Mouse (Mus musculus) liver, adult 2 months (tissue): ENCODE measurements around the gene Larp1. TPM values are rescaled to one million over a fixed set of nuclear protein-coding genes. Genes with fewer than 3 reads are reported as not detected.

Source experiments
- DNase-seq: peaks from one replicate; pipeline ENCODE4 v3.0.0-alpha.2; 2011; ENCODE audit warnings: low read depth, low spot score; ENCODE audit errors: extremely low read depth
- H3K27ac ChIP-seq: fragments of 200-500 bp; replicated peaks from 2 replicates; pipeline ENCODE4 v1.5.1; 2012; ENCODE audit warnings: low read depth, mild to moderate bottlenecking, control low read depth, inconsistent platforms, low read length; ENCODE audit not compliant: insufficient read depth
- H3K27me3 ChIP-seq: fragments of 200-500 bp; 2 replicates; pipeline ENCODE4 v1.6.1; 2012; ENCODE audit warnings: mild to moderate bottlenecking, moderate library complexity, low read length, inconsistent platforms; ENCODE audit not compliant: control insufficient read depth, insufficient read depth
- H3K36me3 ChIP-seq: fragments of 200-500 bp; 2 replicates; pipeline ENCODE4 v1.6.1; 2012; ENCODE audit warnings: low read length, inconsistent platforms; ENCODE audit not compliant: control insufficient read depth, insufficient read depth
- H3K4me1 ChIP-seq: fragments of 200-500 bp; 2 replicates; pipeline ENCODE4 v1.6.1; 2011; ENCODE audit warnings: low read length; ENCODE audit not compliant: control insufficient read depth, insufficient read depth
- H3K4me3 ChIP-seq: fragments of 200-500 bp; 2 replicates; pipeline ENCODE4 v1.5.1; 2011; ENCODE audit warnings: low read depth, mild to moderate bottlenecking, control low read depth, low read length, moderate library complexity; ENCODE audit not compliant: insufficient read depth
- H3K79me2 ChIP-seq: fragments of 200-500 bp; 2 replicates; pipeline ENCODE4 v1.6.1; 2012; ENCODE audit warnings: inconsistent platforms, mild to moderate bottlenecking, low read length, moderate library complexity; ENCODE audit not compliant: control insufficient read depth, insufficient read depth
- H3K9ac ChIP-seq: fragments of 200-500 bp; 2 replicates; pipeline ENCODE4 v1.6.1; 2012; ENCODE audit warnings: low read depth, mild to moderate bottlenecking, control low read depth, inconsistent platforms, low read length
- CTCF ChIP-seq: fragments of 200-500 bp; IDR thresholded peaks from 2 replicates; pipeline ENCODE4 v1.5.1; 2011; ENCODE audit warnings: low read depth, low read length, control low read depth
- POLR2A ChIP-seq: fragments of 200-500 bp; IDR thresholded peaks from 2 replicates; pipeline ENCODE4 v1.6.1; 2011; ENCODE audit warnings: low read length, control low read depth; ENCODE audit not compliant: insufficient read depth; ENCODE audit errors: extremely low read depth
- WGBS: fragments of 180-500 bp; shearing (Covaris S2); methylation state at CpG from one replicate; pipeline ENCODE4 v1.1.7; 2018; 5-methylcytosine and 5-hydroxymethylcytosine counted together
- polyA plus RNA-seq: library from polyadenylated mRNA; depleted of rRNA; stranded (reverse); fragments of >200 nt; gene quantifications from 2 replicates; pipeline ENCODE4 v1.2.3, GENCODE M21; 2012; rRNA removed
- total RNA-seq: library from RNA; depleted of rRNA; stranded (reverse); fragments of >200 nt; gene quantifications from 2 replicates; pipeline ENCODE4 v1.2.3, GENCODE M21; 2014; rRNA removed

Gene Larp1
- total and polyA plus RNA-seq, 2 experiments: 19.7 to 39.8 TPM

- TF ChIP-seq CTCF (no peak), POLR2A (no peak)
- WGBS: 0% methylated on average over 24 of the region's 24 CpGs
- Histone ChIP-seq H3K4me1 (peaks cover 23% of the 10 kb centered on the region), H3K36me3 (no peaks in the 10 kb centered on the region), H3K9ac (peak overlapping the region; percentile 86), H3K79me2 (peaks cover 20% of the 10 kb centered on the region; the same call in 1 of the 2 replicates), H3K27me3 (no peaks in the 10 kb centered on the region), H3K4me3 (peak overlapping the region; percentile 75), H3K27ac (peak overlapping the region; percentile 84)
- DNase-seq: no peak
These were observed 95.5 kb downstream of the Larp1 start for GRCm38 (mm10) chr11:58104351-58104791.

- Histone ChIP-seq H3K79me2 (peaks cover 23% of the 10 kb centered on the region; the same call in 1 of the 2 replicates), H3K27me3 (no peaks in the 10 kb centered on the region), H3K4me1 (peaks cover 12% of the 10 kb centered on the region), H3K4me3 (no peak overlapping the region), H3K36me3 (peaks cover 13% of the 10 kb centered on the region), H3K27ac (no peak overlapping the region), H3K9ac (no peak overlapping the region)
- 60% methylated on average over 3 of the region's 3 CpGs for WGBS
- no peak for TF ChIP-seq CTCF
- no peak for TF ChIP-seq POLR2A
- peak; percentile 15 for DNase-seq
These were observed 98.1 kb downstream of the Larp1 start for GRCm38 (mm10) chr11:58107009-58107408.

- Histone ChIP-seq H3K79me2 (peaks cover 23% of the 10 kb centered on the region; the same call in 1 of the 2 replicates), H3K4me3 (no peak overlapping the region), H3K4me1 (peaks cover 12% of the 10 kb centered on the region), H3K27me3 (no peaks in the 10 kb centered on the region), H3K27ac (no peak overlapping the region), H3K9ac (no peak overlapping the region), H3K36me3 (peaks cover 19% of the 10 kb centered on the region)
- 90% methylated on average over 4 of the region's 4 CpGs for WGBS
- TF ChIP-seq CTCF (no peak), POLR2A (no peak)
- DNase-seq: no peak
These were observed 98.9 kb downstream of the Larp1 start for GRCm38 (mm10) chr11:58107664-58108337.

Other genes with a start within 250 kb of the Larp1 start
- 22.4 and 24.3 TPM in 2 replicates for gene Sap30l, start 207.4 kb upstream of the Larp1 start, total RNA-seq
- gene Sap30l, start 207.4 kb upstream of the Larp1 start, polyA plus RNA-seq: 24.5 and 30.1 TPM in 2 replicates
- not detected in 2 replicates for gene Hand1, start 176.2 kb upstream of the Larp1 start, total RNA-seq
- gene Hand1, start 176.2 kb upstream of the Larp1 start, polyA plus RNA-seq: not detected in 2 replicates
- not detected in 2 replicates for gene Gm12248, start 84.1 kb downstream of the Larp1 start, total RNA-seq
- 1.7 TPM in 2 replicates for gene Gm12248, start 84.1 kb downstream of the Larp1 start, polyA plus RNA-seq
- 48.0 and 49.1 TPM in 2 replicates for gene Cnot8, start 95.1 kb downstream of the Larp1 start, total RNA-seq
- 40.2 and 49.0 TPM in 2 replicates for gene Cnot8, start 95.1 kb downstream of the Larp1 start, polyA plus RNA-seq
- gene Gemin5, start 159.5 kb downstream of the Larp1 start, total RNA-seq: 4.8 and 5.1 TPM in 2 replicates
- 2.5 and 3.5 TPM in 2 replicates for gene Gemin5, start 159.5 kb downstream of the Larp1 start, polyA plus RNA-seq
- 34.5 and 41.1 TPM in 2 replicates for gene Mrpl22, start 162.6 kb downstream of the Larp1 start, total RNA-seq
- gene Mrpl22, start 162.6 kb downstream of the Larp1 start, polyA plus RNA-seq: 57.1 and 63.4 TPM in 2 replicates
- gene Igtp, start 190.5 kb downstream of the Larp1 start, total RNA-seq: 32.5 and 33.0 TPM in 2 replicates
- 46.1 and 52.9 TPM in 2 replicates for gene Igtp, start 190.5 kb downstream of the Larp1 start, polyA plus RNA-seq
- 21.8 and 23.9 TPM in 2 replicates for gene Irgm2, start 190.6 kb downstream of the Larp1 start, total RNA-seq
- gene Irgm2, start 190.6 kb downstream of the Larp1 start, polyA plus RNA-seq: 29.6 and 40.8 TPM in 2 replicates